Mouse (Mus musculus) MEL (cell line): ENCODE measurements around the gene Gm10401. TPM values are rescaled to one million over a fixed set of nuclear protein-coding genes. Genes with fewer than 3 reads are reported as not detected.

Experiments used
- DNase-seq: peaks from one replicate; pipeline ENCODE4 v3.0.0; 2011; ENCODE audit warnings: low read depth, low spot score
- H3K27ac ChIP-seq: 2 replicates; pipeline ENCODE4 v1.5.1; 2012; ENCODE audit warnings: low read depth, mild to moderate bottlenecking, control low read depth, low read length, moderate library complexity; ENCODE audit not compliant: control insufficient read depth
- H3K27me3 ChIP-seq, 2 experiments: fragments of 150-350 bp in 1 of 2; sonication (generic) in 1 of 2; 2 replicates each; pipeline ENCODE4 v1.6.1; 2012; ENCODE audit warnings: low read length in 2 of 2, mild to moderate bottlenecking in 2 of 2, improper control_type of control experiment in 1 of 2, moderate library complexity in 1 of 2; ENCODE audit not compliant: insufficient read depth in 2 of 2, control insufficient read depth in 1 of 2
- H3K36me3 ChIP-seq, 2 experiments: 2 replicates each; pipeline ENCODE4 v1.6.1; 2012 to 2014; ENCODE audit warnings: low read length in 2 of 2, improper control_type of control experiment in 1 of 2, inconsistent platforms in 1 of 2, mild to moderate bottlenecking in 1 of 2; ENCODE audit not compliant: insufficient read depth in 2 of 2, control insufficient read depth in 1 of 2
- H3K4me1 ChIP-seq, 2 experiments: fragments of 150-350 bp in 1 of 2; sonication (generic) in 1 of 2; 2 replicates each; pipeline ENCODE4 v1.6.1; 2012; ENCODE audit warnings: low read length in 2 of 2, improper control_type of control experiment in 1 of 2, mild to moderate bottlenecking in 1 of 2; ENCODE audit not compliant: insufficient read depth in 2 of 2, control insufficient read depth in 1 of 2
- H3K4me3 ChIP-seq, 2 experiments: fragments of 150-350 bp in 1 of 2; sonication (generic) in 1 of 2; 2 replicates each; pipeline ENCODE4 v1.5.1; 2012; ENCODE audit warnings: low read depth in 2 of 2, low read length in 2 of 2, mild to moderate bottlenecking in 2 of 2, moderate library complexity in 2 of 2, control low read depth in 1 of 2, improper control_type of control experiment in 1 of 2; ENCODE audit not compliant: control insufficient read depth in 1 of 2, insufficient read depth in 1 of 2
- H3K79me2 ChIP-seq: 2 replicates; pipeline ENCODE4 v1.6.1; 2012; ENCODE audit warnings: mild to moderate bottlenecking, low read length, moderate library complexity; ENCODE audit not compliant: control insufficient read depth, poor library complexity, insufficient read depth
- H3K9ac ChIP-seq: 2 replicates; pipeline ENCODE4 v1.6.1; 2012; ENCODE audit warnings: low read depth, mild to moderate bottlenecking, control low read depth, low read length, moderate library complexity; ENCODE audit not compliant: control insufficient read depth, poor library complexity, severe bottlenecking
- H3K9me3 ChIP-seq: fragments of 150-350 bp; sonication (generic); replicated peaks from 2 replicates; pipeline ENCODE4 v1.6.1; 2012; ENCODE audit warnings: mild to moderate bottlenecking, low read length, improper control_type of control experiment, moderate library complexity; ENCODE audit not compliant: insufficient read depth
- BHLHE40 ChIP-seq: IDR thresholded peaks from 2 replicates; pipeline ENCODE4 v1.6.1; 2012; ENCODE audit warnings: low read depth, mild to moderate bottlenecking, inconsistent platforms, low read length, improper control_type of control experiment, borderline replicate concordance
- CHD1 ChIP-seq: IDR thresholded peaks from 2 replicates; pipeline ENCODE4 v1.6.1; 2012; ENCODE audit warnings: low read depth, mild to moderate bottlenecking, inconsistent platforms, low read length, improper control_type of control experiment
- CHD2 ChIP-seq: IDR thresholded peaks from 2 replicates; pipeline ENCODE4 v1.6.1; 2011; ENCODE audit warnings: low read length, improper control_type of control experiment
- CTCF ChIP-seq, 3 experiments: IDR thresholded peaks in 2 of 3; conservative IDR thresholded peaks in 1 of 3; 2 replicates each; pipeline ENCODE4 v1.5.1; 2011 to 2012; ENCODE audit warnings: low read length in 3 of 3, low read depth in 2 of 3, mild to moderate bottlenecking in 2 of 3, improper control_type of control experiment in 1 of 3, inconsistent platforms in 1 of 3, mixed read lengths in 1 of 3, moderate library complexity in 1 of 3; ENCODE audit not compliant: control insufficient read depth in 1 of 3, insufficient read depth in 1 of 3, poor library complexity in 1 of 3, severe bottlenecking in 1 of 3
- HCFC1 ChIP-seq: IDR thresholded peaks from 2 replicates; pipeline ENCODE4 v1.6.1; 2012; ENCODE audit warnings: low read depth, mild to moderate bottlenecking, inconsistent platforms, low read length, improper control_type of control experiment, moderate library complexity
- MAZ ChIP-seq: IDR thresholded peaks from 2 replicates; pipeline ENCODE4 v1.6.1; 2012; ENCODE audit warnings: low read depth, mild to moderate bottlenecking, inconsistent platforms, low read length, improper control_type of control experiment
- MXI1 ChIP-seq: IDR thresholded peaks from 2 replicates; pipeline ENCODE4 v1.6.1; 2011; ENCODE audit warnings: mild to moderate bottlenecking, low read depth, low read length, improper control_type of control experiment
- MYC ChIP-seq: IDR thresholded peaks from 2 replicates; pipeline ENCODE4 v1.6.1; 2011; ENCODE audit warnings: low read depth, mild to moderate bottlenecking, low read length, improper control_type of control experiment, moderate library complexity
- NELFE ChIP-seq: IDR thresholded peaks from 2 replicates; pipeline ENCODE4 v1.6.1; 2011; ENCODE audit warnings: low read depth, low read length, improper control_type of control experiment
- POLR2A ChIP-seq, 2 experiments: IDR thresholded peaks; 2 replicates each; pipeline ENCODE4 v1.6.1; 2011 to 2012; ENCODE audit warnings: low read length in 2 of 2, mild to moderate bottlenecking in 2 of 2, control low read depth in 1 of 2, improper control_type of control experiment in 1 of 2, low read depth in 1 of 2, moderate library complexity in 1 of 2; ENCODE audit not compliant: control insufficient read depth in 1 of 2, insufficient read depth in 1 of 2, poor library complexity in 1 of 2
- POLR2AphosphoS5 ChIP-seq: IDR thresholded peaks from 2 replicates; pipeline ENCODE4 v1.6.1; 2012; ENCODE audit warnings: low read depth, borderline replicate concordance, mild to moderate bottlenecking, inconsistent platforms, low read length, moderate library complexity, mixed read lengths
- RCOR1 ChIP-seq: IDR thresholded peaks from 2 replicates; pipeline ENCODE4 v1.6.1; 2012; ENCODE audit warnings: low read depth, mild to moderate bottlenecking, inconsistent platforms, low read length, improper control_type of control experiment
- SIN3A ChIP-seq: IDR thresholded peaks from 2 replicates; pipeline ENCODE4 v1.6.1; 2012; ENCODE audit warnings: low read length, improper control_type of control experiment, inconsistent platforms
- TAL1 ChIP-seq: IDR thresholded peaks from 2 replicates; pipeline ENCODE4 v1.6.1; 2012; ENCODE audit warnings: mild to moderate bottlenecking, inconsistent platforms, low read length, moderate library complexity, mixed read lengths
- UBTF ChIP-seq: IDR thresholded peaks from 2 replicates; pipeline ENCODE4 v1.6.1; 2012; ENCODE audit warnings: low read depth, mild to moderate bottlenecking, inconsistent platforms, low read length, improper control_type of control experiment, moderate library complexity, borderline replicate concordance; ENCODE audit not compliant: insufficient read depth
- USF2 ChIP-seq, 2 experiments: IDR thresholded peaks; 2 replicates each; pipeline ENCODE4 v1.6.1; 2011 to 2012; ENCODE audit warnings: improper control_type of control experiment in 2 of 2, low read length in 2 of 2, borderline replicate concordance in 1 of 2, inconsistent platforms in 1 of 2, low read depth in 1 of 2, mild to moderate bottlenecking in 1 of 2; ENCODE audit not compliant: insufficient read depth in 1 of 2
- ZC3H11A ChIP-seq: IDR thresholded peaks from 2 replicates; pipeline ENCODE4 v1.6.1; 2012; ENCODE audit warnings: low read depth, mild to moderate bottlenecking, inconsistent platforms, low read length, improper control_type of control experiment
- polyA plus RNA-seq, 2 experiments: library from polyadenylated mRNA; stranded (reverse) in 1 of 2; unstranded in 1 of 2; fragments of >175 nt in 1 of 2; fragments of >200 nt in 1 of 2; gene quantifications; 2 replicates each; pipeline versions ENCODE4 v1.2.1 to v1.2.4; 2012; ENCODE audit warnings: low replicate concordance in 2 of 2, low read depth in 1 of 2; ENCODE audit not compliant: insufficient read length in 2 of 2, insufficient read depth in 1 of 2, missing spikeins in 1 of 2
- total RNA-seq: library from RNA; depleted of rRNA; stranded (reverse); fragments of 300-350 nt; gene quantifications from 2 replicates; pipeline ENCODE4 v1.2.3, GENCODE M21; 2012

The Gm10401 gene
- total and polyA plus RNA-seq, 3 experiments, result 0.56 to 3.5 TPM; not detected in 1

GRCm38 (mm10) chr5:115100473-115100872 is 2.4 kb upstream of the Gm10401 start:
- no peak for TF ChIP-seq MXI1
- TF ChIP-seq, all 39 proteins: peak for 0

GRCm38 (mm10) chr5:115099991-115100390 is 1.9 kb upstream of the Gm10401 start:
- H3K4me3 ChIP-seq, result no peak overlapping the region
- H3K27ac ChIP-seq, result no peak overlapping the region
- no peaks in the 10 kb centered on the region for H3K27me3 ChIP-seq
- no peaks in the 10 kb centered on the region for H3K9me3 ChIP-seq
- H3K9ac ChIP-seq, result no peak overlapping the region
- no peaks in the 10 kb centered on the region for H3K79me2 ChIP-seq
- H3K36me3 ChIP-seq, result peaks cover 0 to 6% of the 10 kb centered on the region in 2 experiments; a peak in 2 of 4 replicates
- H3K4me1 ChIP-seq, result no peaks in the 10 kb centered on the region
- DNase-seq, result no peak
- no peak for TF ChIP-seq SIN3A
- TF ChIP-seq POLR2A (IDR thresholded peaks at IDR 0.05; ENCODE audit: control insufficient read depth in 1 of 2, insufficient read depth in 1 of 2, low read depth in 1 of 2, low read length in 2 of 2, poor library complexity in 1 of 2), result no peak
- TF ChIP-seq CTCF (IDR thresholded peaks at IDR 0.05 in 2 of 3, conservative IDR thresholded peaks at IDR 0.05 in 1 of 3; ENCODE audit: control insufficient read depth in 1 of 3, insufficient read depth in 1 of 3, low read depth in 2 of 3, low read length in 3 of 3, poor library complexity in 1 of 3, severe bottlenecking in 1 of 3), result no peak
- TF ChIP-seq TAL1, result no peak
- TF ChIP-seq ZC3H11A, result no peak
- TF ChIP-seq MXI1, result no peak
- TF ChIP-seq BHLHE40, result no peak
- TF ChIP-seq RCOR1, result no peak
- TF ChIP-seq HCFC1, result no peak
- TF ChIP-seq UBTF, result no peak
- TF ChIP-seq MYC, result no peak
- TF ChIP-seq NELFE, result no peak
- no peak for TF ChIP-seq CHD2
- TF ChIP-seq CHD1, result no peak
- TF ChIP-seq USF2 (IDR thresholded peaks at IDR 0.05; ENCODE audit: borderline replicate concordance in 1 of 2, insufficient read depth in 1 of 2, low read depth in 1 of 2, low read length in 2 of 2), result no peak
- TF ChIP-seq POLR2AphosphoS5, result no peak
- no peak for TF ChIP-seq MAZ

More at GRCm38 (mm10) chr5:115100473-115100872, 2.4 kb upstream of the Gm10401 start:
- Histone ChIP-seq H3K9ac (no peak overlapping the region), H3K36me3 (peaks cover 0 to 3% of the 10 kb centered on the region in 2 experiments; a peak in 2 of 4 replicates), H3K9me3 (no peaks in the 10 kb centered on the region), H3K79me2 (no peaks in the 10 kb centered on the region), H3K4me3 (no peak overlapping the region), H3K4me1 (no peaks in the 10 kb centered on the region), H3K27me3 (no peaks in the 10 kb centered on the region), H3K27ac (no peak overlapping the region)
- no peak for DNase-seq
